Mouse (Mus musculus) adrenal gland, postnatal 14 days (tissue): Measurements from ENCODE around the gene Gm4216. TPM values are rescaled to one million over a fixed set of nuclear protein-coding genes. Genes with fewer than 3 reads are reported as not detected.
"Not testable (repeated sequence)": the region's sequence is repeated elsewhere in the genome, so short reads cannot be mapped to it uniquely, and the experiment has no call there.

Source experiments
- DNase-seq: peaks from one replicate; pipeline ENCODE4 v3.0.0; 2021; ENCODE audit warnings: mixed read lengths
- long read RNA-seq, 2 experiments: library from polyadenylated mRNA; stranded (forward); transcript quantifications; one replicate each; pipeline ENCODE4 v2.0.0; 2021
- total RNA-seq: library from RNA; stranded (reverse); gene quantifications from 2 replicates; pipeline ENCODE4 v1.2.3, GENCODE M21; 2021

Gene Gm4216
- not detected in 2 replicates for total RNA-seq
- long read RNA-seq, experiment 1 = 0 reads
- long read RNA-seq, experiment 2 = 0 reads

DNA sequence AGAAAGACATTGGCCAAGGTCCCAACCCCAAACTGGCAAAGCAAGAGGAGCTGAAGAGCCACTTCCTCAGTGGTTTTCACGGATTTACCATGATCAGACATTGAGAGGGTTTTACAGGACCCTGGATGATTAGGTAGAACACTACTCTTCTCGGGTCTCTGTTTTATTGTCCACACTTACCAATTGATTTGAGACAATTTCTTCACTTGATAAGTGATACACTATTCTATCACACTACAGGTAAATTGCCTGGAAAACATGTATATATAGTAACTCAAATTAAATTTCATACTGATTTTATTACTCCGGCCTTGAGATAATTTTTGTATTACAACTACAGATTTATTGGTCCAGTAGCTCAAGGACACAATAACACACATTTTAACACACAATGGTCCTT, at the start of gene Gm4216:
Gm4216 (minus strand) TSS at position 101 of the 400 bp plus-strand sequence.
- not testable (repeated sequence) for DNase-seq

DNA sequence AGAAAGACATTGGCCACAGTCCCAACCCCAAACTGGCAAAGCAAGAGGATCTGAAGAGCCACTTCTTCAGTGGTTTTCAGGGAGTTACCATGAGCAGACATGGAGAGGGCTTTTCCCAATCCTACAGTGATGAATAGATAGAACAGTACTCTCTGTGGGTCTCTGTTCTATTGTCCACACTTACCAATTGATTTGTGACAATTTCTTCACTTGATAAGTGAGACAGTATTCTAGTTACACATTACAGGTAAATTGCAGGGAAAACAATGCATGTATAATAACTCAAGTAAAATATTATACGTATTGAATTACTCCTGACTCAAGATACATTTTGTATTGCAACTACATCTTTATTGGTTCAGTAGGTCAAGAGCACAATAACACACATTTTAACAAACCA, 47.6 kb upstream of the Gm4216 start, which contains the start of gene Gm8720:
Gm8720 (minus strand) TSS at position 101 of the 400 bp plus-strand sequence.
- not testable (repeated sequence) for DNase-seq

DNA sequence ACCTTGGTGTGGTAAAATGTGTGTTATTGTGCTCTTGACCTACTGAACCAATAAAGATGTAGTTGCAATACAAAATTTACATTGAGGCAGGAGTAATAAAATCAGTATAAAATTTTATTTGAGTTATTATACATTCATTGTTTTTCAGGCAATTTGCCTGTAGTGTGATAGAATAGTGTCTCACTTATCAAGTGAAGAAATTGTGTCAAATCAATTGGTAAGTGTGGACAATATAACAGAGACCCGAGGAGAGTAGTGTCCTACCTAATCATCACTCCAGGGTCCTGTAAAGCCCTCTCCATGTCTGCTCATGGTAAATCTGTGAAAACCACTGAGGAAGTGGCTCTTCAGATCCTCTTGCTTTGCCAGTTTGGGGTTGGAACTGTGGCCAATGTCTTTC, 35.5 kb upstream of the Gm4216 start, which contains the start of gene Vmn1r163:
Vmn1r163 (plus strand) TSS at position 301 of the 400 bp plus-strand sequence.
- not testable (repeated sequence) for DNase-seq

DNA sequence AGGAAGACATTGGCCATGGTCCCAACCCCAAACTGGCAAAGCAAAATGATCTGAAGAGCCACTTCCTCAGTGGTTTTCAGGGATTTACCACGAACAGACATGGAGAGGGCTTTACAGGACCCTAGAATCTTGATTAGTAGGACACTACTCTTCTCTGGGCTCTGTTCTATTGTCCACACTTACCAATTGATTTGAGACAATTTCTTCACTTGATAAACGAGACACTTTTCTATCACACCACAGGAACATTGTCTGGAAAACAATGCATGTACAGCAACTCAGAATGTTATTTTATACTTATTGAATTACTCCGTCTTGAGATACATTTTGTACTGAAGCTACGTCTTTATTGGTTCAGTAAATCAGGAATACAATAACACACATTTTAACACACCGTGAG, 35.1 kb downstream of the Gm4216 start, which contains the start of gene Gm4214:
Gm4214 (minus strand) TSS at position 101 of the 400 bp plus-strand sequence.
- not testable (repeated sequence) for DNase-seq

Other genes with a start within 250 kb of the Gm4216 start
- not detected in 2 replicates for gene Vmn1r158, start 229.1 kb downstream of the Gm4216 start, total RNA-seq
- not detected in 2 replicates for gene Vmn1r159, start 176.3 kb downstream of the Gm4216 start, total RNA-seq
- gene Vmn1r160, start 148.7 kb downstream of the Gm4216 start, total RNA-seq = not detected in 2 replicates
- gene Gm4214, start 35.2 kb downstream of the Gm4216 start, total RNA-seq = not detected in 2 replicates
- gene Vmn1r163, start 35.6 kb upstream of the Gm4216 start, total RNA-seq = not detected in 2 replicates
- gene Gm8720, start 47.5 kb upstream of the Gm4216 start, total RNA-seq = not detected in 2 replicates
- gene Gm10662, start 124.6 kb upstream of the Gm4216 start, total RNA-seq = not detected in 2 replicates
- gene Vmn1r165, start 197.4 kb upstream of the Gm4216 start, total RNA-seq = not detected in 2 replicates
- gene Vmn1r166, start 231.8 kb upstream of the Gm4216 start, total RNA-seq = not detected in 2 replicates